Mouse (Mus musculus): ENCODE measurements around the gene Krcc1. TPM values are rescaled to one million over a fixed set of nuclear protein-coding genes. Genes with fewer than 3 reads are reported as not detected.
"Not testable (repeated sequence)": the region's sequence is repeated elsewhere in the genome, so short reads cannot be mapped to it uniquely, and the experiment has no call there.

The Krcc1 gene
- polyA plus RNA-seq, 1 experiment from 2014 or later: 23.4 TPM

DNA sequence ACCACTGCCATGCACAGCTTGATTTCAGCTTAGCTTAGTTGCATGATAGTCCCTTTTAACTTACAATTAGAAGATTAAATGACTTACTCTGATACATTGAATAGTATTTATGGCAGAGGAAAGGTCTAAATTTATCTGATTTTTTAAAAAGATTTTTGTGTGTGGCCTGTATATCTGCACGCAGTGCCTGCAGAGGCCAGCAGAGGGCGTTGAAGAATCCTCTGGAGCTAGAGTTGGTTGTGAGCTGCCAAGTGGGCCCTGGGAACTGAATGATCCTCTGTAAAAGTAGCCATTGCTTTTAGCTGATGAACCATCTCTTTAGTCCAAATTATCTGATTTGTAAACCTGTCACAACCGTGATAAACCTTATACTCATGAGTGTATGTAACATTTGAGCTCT, 27.3 kb downstream of the Krcc1 start:
- no peaks in the 10 kb centered on the region for H3K9me3 ChIP-seq (replicated peaks)
- 32% methylated on average over 3 of the region's 3 CpGs for WGBS (ENCODE audit: insufficient replicate concordance)

DNA sequence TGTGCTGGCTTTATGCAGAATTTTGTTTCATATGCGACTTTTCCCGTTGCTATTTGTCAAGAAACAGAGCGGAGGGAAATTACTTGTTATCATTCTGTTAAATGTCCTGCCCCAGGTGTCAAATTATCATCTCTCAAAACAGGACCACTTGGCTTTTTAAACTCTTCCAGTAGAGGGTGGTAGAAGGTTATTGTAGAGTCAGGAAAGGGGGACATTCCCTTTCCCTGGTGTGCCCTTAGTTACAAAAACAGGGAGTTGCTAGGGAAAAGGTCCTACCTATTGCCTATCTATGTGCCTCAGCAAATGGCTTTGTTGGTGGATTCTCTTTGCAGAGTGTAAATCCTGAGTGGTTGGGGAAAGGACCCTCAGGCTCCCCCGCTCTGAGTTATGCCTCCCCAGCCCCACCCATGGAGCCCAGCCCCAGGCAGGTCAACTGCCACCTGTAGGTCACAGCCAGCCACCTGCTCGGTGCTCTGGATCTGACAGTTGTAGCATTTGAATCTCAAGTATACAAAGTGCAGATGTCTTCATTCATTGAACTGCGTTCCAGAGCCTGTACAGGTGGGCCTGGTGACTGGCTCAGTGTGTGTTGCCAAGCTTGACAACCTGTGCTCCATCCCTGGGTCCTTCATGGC, 30.7 kb downstream of the Krcc1 start:
- Histone ChIP-seq H3K27ac (no peak overlapping the region), H3K4me2 (no peak overlapping the region), H3K4me3 (no peak overlapping the region), H3K4me1 (no peaks in the 10 kb centered on the region), H3K9ac (no peak overlapping the region), H3K27me3 (replicated peaks) (no peaks in the 10 kb centered on the region), H3K36me3 (no peaks in the 10 kb centered on the region), H3K9me3 (replicated peaks) (no peaks in the 10 kb centered on the region)
- no peak for ATAC-seq
- 50% methylated on average over 6 of the region's 6 CpGs for WGBS (ENCODE audit: insufficient replicate concordance)

More for the DNA sequence above, 27.3 kb downstream of the Krcc1 start:
- H3K27ac ChIP-seq: no peak overlapping the region
- no peaks in the 10 kb centered on the region for H3K27me3 ChIP-seq (replicated peaks)
- ATAC-seq: no peak
- no peak overlapping the region for H3K4me3 ChIP-seq
- H3K4me1 ChIP-seq: no peaks in the 10 kb centered on the region
- no peaks in the 10 kb centered on the region for H3K36me3 ChIP-seq
- no peak overlapping the region for H3K4me2 ChIP-seq
- no peak overlapping the region for H3K9ac ChIP-seq

DNA sequence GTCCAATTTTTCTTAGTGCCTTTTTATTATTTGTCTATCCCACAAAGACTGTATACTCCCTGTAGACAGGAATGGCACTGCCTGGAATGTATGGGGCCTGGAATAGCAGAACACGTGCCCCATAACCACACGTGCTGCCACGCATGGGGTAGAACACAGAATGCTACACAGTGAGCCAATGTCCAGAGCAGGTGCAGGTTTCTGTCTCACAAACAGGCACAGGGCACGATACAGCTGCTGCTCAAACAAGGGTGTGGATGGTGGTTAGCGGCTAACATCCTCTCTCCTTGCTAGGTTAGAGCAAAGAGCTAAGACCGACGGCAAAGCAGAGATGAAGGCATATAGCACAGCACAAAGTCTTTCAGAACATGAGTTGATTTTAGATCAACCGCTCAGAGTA, 36.0 kb downstream of the Krcc1 start:
- no peak for ATAC-seq

DNA sequence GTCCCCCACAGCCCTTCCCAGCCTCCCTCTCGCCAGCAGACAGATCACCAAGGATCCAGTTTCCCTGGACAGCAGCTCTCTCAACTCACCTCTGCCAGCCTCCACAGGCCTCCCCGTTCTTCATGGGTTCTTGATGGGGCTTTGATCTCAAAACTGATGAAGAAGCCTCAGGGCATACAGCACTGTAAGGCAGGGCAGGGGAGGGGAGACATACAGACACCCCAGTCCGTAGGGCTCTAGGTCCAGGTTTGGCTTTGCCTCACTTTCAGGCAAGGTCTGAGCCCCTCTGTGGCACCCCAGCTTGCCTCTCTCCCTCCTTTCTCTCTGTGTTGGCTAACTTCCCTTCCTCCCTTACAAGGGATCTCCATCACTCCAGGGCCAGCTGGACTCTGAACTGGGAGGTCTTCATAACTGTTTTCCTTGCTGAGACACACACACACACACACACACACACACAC, 50.4 kb downstream of the Krcc1 start, which contains the start of gene Smyd1:
Smyd1 (minus strand) TSS at position 408 of the 458 bp plus-strand sequence.
- Histone ChIP-seq H3K36me3 (no peaks in the 10 kb centered on the region), H3K4me3 (no peak within 1 kb of the TSS), H3K4me1 (no peaks in the 10 kb centered on the region), H3K4me2 (no peak within 1 kb of the TSS), H3K9me3 (replicated peaks) (no peaks in the 10 kb centered on the region), H3K27me3 (replicated peaks) (no peaks in the 10 kb centered on the region), H3K27ac (no peak within 1 kb of the TSS), H3K9ac (no peak within 1 kb of the TSS)
- no peak for ATAC-seq
- 70% methylated on average over 3 of the region's 3 CpGs for WGBS (ENCODE audit: insufficient replicate concordance)

More for the DNA sequence above, 36.0 kb downstream of the Krcc1 start:
- Histone ChIP-seq H3K4me3 (no peak overlapping the region), H3K27ac (no peak overlapping the region), H3K36me3 (no peaks in the 10 kb centered on the region), H3K27me3 (replicated peaks) (no peaks in the 10 kb centered on the region), H3K4me2 (no peak overlapping the region), H3K9ac (no peak overlapping the region), H3K9me3 (replicated peaks) (no peaks in the 10 kb centered on the region), H3K4me1 (no peaks in the 10 kb centered on the region)
- WGBS (ENCODE audit: insufficient replicate concordance): 71% methylated on average over 8 of the region's 8 CpGs

DNA sequence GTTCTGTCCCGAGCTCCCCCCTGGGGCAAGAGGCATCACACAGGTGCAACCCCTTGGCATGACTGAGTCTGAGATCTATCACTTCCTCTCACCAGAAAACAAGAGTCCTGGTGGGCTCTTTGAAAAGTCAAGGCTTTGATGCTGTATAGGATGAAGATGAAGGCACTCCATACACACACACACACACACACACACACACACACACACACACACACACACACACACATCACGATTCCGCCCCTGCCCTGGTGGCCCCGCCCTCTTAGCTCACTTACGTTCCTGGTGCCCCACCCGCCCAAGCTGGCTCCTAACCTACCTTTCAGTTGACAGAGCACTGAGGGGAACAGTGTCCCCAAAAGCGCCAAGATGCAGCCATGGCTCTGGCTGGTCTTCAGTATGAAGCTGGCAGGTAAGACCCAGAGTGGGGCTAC, 51.0 kb downstream of the Krcc1 start, which contains the start of gene Cd8b1:
Cd8b1 (plus strand) TSS at position 298 of the 431 bp plus-strand sequence.
- Histone ChIP-seq H3K27ac (no peak within 1 kb of the TSS), H3K4me3 (no peak within 1 kb of the TSS), H3K9ac (no peak within 1 kb of the TSS), H3K27me3 (replicated peaks) (no peaks in the 10 kb centered on the region), H3K9me3 (replicated peaks) (no peaks in the 10 kb centered on the region), H3K36me3 (no peaks in the 10 kb centered on the region), H3K4me2 (no peak within 1 kb of the TSS), H3K4me1 (no peaks in the 10 kb centered on the region)
- no peak for ATAC-seq
- WGBS (ENCODE audit: insufficient replicate concordance): 64% methylated on average over 7 of the region's 7 CpGs

DNA sequence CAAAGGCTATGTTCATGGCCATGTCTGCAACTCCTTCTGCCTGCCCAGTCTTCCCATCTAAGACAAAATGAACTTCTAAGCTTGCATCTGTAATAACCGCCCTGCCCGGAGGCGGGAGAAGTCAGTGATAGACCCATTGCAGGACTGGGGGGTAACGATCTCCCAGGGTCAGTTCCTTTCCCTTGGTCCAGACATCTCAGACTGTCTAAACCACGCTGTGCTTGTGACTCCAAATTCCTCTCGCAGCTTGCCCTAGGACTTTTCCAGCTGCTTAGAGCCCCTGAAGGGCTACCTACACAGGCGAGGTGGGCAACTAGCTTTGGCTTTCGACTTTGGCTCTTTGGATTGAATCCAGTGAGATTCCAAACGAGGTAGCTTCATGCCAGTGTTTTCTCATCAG, 53.3 kb downstream of the Krcc1 start:
- H3K4me3 ChIP-seq: no peak overlapping the region
- WGBS (ENCODE audit: insufficient replicate concordance): 66% methylated on average over 9 of the region's 9 CpGs
- no peak for ATAC-seq

DNA sequence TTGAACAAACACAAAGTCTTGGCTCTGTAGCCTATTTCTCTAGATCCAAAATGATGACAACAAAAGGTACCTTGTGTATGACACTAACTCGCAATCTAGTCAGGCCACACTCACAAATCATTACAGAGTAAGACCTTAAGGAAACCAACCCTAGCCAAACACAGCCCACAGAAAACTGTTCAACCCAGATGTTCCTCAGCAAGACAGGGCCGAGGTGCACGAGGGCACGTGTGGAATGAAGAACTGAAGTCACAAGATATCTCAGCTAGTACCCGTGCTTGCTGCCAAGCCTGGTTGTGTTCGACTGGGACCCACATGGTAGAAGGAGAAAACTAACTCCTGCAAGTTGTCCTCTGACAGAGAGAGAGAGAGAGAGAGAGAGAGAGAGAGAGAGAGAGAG, 58.4 kb downstream of the Krcc1 start:
- ATAC-seq: no peak
- H3K4me3 ChIP-seq: no peak overlapping the region
- H3K27ac ChIP-seq: no peak overlapping the region
- WGBS (ENCODE audit: insufficient replicate concordance): 70% methylated on average over 6 of the region's 6 CpGs
- no peak overlapping the region for H3K4me2 ChIP-seq
- H3K9ac ChIP-seq: no peak overlapping the region
- no peaks in the 10 kb centered on the region for H3K4me1 ChIP-seq
- no peaks in the 10 kb centered on the region for H3K36me3 ChIP-seq
- no peaks in the 10 kb centered on the region for H3K27me3 ChIP-seq (replicated peaks)
- H3K9me3 ChIP-seq (replicated peaks): no peaks in the 10 kb centered on the region

More for the DNA sequence above, 53.3 kb downstream of the Krcc1 start:
- H3K9me3 ChIP-seq (replicated peaks): no peaks in the 10 kb centered on the region
- H3K27me3 ChIP-seq (replicated peaks): no peaks in the 10 kb centered on the region
- H3K4me2 ChIP-seq: no peak overlapping the region
- no peak overlapping the region for H3K27ac ChIP-seq
- H3K9ac ChIP-seq: no peak overlapping the region
- no peaks in the 10 kb centered on the region for H3K4me1 ChIP-seq
- no peaks in the 10 kb centered on the region for H3K36me3 ChIP-seq

DNA sequence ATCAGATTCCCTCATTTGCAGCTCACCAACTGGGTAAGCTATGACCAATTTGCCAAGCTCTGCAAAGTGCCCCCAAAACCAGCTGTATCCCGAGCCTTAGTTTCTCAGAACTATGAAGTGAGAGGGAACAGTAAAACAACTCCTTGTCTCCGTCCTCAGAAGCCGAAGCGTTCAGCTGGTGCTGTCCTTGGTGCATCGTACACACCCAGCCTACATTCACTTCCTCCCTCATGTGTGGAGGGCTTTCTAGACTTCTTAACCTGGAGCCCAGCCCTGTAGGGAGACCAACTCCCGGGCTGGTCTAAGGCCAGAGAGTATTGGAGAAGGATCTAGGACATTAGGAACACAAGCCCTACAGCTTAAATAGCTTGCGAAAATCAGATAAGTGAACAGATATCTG, 59.0 kb downstream of the Krcc1 start:
- H3K9me3 ChIP-seq (replicated peaks): no peaks in the 10 kb centered on the region
- no peak overlapping the region for H3K4me2 ChIP-seq
- H3K4me1 ChIP-seq: no peaks in the 10 kb centered on the region
- 69% methylated on average over 7 of the region's 7 CpGs for WGBS (ENCODE audit: insufficient replicate concordance)
- H3K4me3 ChIP-seq: no peak overlapping the region
- H3K9ac ChIP-seq: no peak overlapping the region
- H3K36me3 ChIP-seq: no peaks in the 10 kb centered on the region
- H3K27me3 ChIP-seq (replicated peaks): no peaks in the 10 kb centered on the region
- no peak overlapping the region for H3K27ac ChIP-seq
- no peak for ATAC-seq

DNA sequence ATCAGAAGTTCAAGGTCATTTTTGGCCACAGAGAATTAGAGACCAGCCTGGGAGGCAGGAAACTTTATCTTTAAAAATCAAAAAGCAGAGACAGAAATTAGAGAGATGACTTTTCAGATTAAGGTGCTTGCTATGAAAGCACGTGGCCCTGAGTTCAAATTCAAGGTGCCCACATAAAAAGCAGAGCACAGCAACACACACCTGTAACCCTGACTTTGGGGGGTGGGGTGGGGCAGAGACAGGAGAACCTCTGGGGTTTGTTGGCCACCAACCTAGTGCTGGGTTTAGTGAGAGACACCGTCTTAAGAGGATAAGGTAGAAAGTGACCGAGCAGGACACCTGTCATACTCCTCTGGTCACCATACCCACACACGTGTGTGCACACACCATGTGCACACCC, 60.0 kb downstream of the Krcc1 start:
- H3K9ac ChIP-seq; ATAC-seq; H3K36me3 ChIP-seq; H3K4me2 ChIP-seq; H3K4me1 ChIP-seq; H3K27ac ChIP-seq; H3K27me3 ChIP-seq (replicated peaks); H3K9me3 ChIP-seq (replicated peaks); H3K4me3 ChIP-seq: not testable (repeated sequence)
- WGBS (ENCODE audit: insufficient replicate concordance): 71% methylated on average over 2 of the region's 4 CpGs

DNA sequence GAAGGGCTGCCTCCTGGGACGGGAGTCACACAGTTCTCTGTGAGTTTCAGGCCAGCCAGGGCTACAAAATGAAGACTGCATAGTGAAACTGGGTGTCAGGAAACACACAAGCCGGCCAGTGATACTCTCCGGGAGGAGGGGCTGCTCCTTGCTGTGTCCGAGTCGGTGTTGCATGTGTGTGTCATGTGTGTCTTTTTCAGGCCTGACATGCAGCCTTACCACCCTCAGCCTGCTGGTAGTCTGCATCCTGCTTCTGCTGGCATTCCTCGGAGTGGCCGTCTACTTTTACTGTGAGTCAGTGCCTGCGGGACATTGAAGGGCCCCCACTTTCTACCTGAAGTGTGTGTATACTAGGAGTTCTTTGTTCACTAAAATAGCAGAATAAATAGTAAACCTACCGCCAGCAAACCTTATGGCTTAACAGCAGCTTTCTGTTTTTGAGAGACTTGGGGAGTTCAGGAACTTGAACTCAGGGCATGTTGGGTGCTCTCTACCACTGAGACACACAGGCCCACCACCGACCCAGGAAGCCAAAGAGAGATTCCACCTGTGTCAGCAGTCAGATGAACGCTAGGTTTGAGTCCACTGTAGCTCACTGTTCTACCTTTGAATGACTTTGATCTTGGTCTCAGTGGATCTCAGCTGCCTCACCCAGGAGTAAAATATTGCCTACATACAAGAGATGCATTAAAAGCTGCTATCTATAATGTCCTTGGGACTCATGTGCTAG, 60.9 kb downstream of the Krcc1 start:
- Histone ChIP-seq H3K4me3 (no peak overlapping the region), H3K9me3 (replicated peaks) (no peaks in the 10 kb centered on the region), H3K9ac (no peak overlapping the region), H3K36me3 (no peaks in the 10 kb centered on the region), H3K4me2 (no peak overlapping the region), H3K27me3 (replicated peaks) (no peaks in the 10 kb centered on the region), H3K4me1 (no peaks in the 10 kb centered on the region), H3K27ac (no peak overlapping the region)
- no peak for ATAC-seq
- WGBS (ENCODE audit: insufficient replicate concordance): 72% methylated on average over 11 of the region's 11 CpGs

DNA sequence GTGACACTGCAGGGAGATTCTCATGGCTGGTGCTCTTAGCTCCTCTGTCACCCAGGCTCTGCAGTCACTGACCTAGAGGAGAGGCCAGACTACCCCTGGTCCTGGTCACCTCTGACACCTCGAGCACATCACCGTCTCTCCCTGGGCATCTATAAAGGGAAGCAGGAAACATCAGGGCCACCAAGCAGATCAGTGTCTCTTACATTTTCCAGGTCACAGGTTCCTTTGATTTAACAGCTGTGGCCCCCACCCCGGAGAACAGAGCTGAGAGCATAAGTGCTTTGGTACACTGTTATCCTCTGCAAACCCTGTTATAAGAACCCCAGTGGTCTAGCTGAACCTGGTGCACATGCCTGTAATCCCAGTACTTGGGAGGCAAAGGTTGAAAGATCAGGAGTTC, 61.6 kb downstream of the Krcc1 start:
- no peaks in the 10 kb centered on the region for H3K9me3 ChIP-seq (replicated peaks)
- H3K27me3 ChIP-seq (replicated peaks): no peaks in the 10 kb centered on the region
- H3K9ac ChIP-seq: no peak overlapping the region
- H3K4me3 ChIP-seq: no peak overlapping the region
- H3K4me1 ChIP-seq: no peaks in the 10 kb centered on the region
- no peaks in the 10 kb centered on the region for H3K36me3 ChIP-seq
- 73% methylated on average over 3 of the region's 3 CpGs for WGBS (ENCODE audit: insufficient replicate concordance)
- H3K27ac ChIP-seq: no peak overlapping the region
- no peak for ATAC-seq
- no peak overlapping the region for H3K4me2 ChIP-seq

DNA sequence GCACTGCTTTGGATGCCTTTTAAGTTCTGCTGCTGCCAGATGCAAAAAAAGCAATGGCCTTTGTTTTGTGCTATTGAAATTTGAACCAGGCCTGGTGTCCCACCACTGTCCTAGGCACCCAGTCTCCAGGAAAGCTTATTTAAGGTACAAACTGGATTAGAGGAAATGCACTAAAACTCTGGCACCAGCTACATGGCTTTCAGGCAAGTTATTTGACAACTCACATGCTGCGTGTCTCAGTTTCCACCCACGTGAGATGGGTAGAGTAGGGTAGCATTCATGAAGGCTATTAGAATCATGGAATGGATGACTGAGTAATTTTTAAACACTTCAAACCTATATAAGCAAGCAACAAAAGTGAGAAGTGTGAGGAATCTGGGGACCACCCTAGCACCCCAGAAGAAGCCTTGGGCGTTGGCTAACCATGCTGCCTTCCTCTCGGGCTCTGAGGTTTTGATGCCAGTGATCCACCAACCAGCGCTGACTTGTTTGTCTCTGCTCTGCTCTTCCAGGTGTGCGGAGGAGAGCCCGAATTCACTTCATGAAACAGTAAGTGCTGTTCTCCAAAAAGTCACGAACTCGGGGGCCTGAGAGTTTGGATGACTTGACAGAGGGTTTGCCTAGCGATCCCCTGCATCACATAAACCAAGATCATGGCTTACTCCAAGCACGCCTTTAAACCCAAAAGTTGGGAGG, 62.2 kb downstream of the Krcc1 start:
- Histone ChIP-seq H3K4me2 (no peak overlapping the region), H3K36me3 (no peaks in the 10 kb centered on the region), H3K4me1 (no peaks in the 10 kb centered on the region), H3K27ac (no peak overlapping the region), H3K27me3 (replicated peaks) (no peaks in the 10 kb centered on the region), H3K9ac (no peak overlapping the region), H3K4me3 (no peak overlapping the region), H3K9me3 (replicated peaks) (no peaks in the 10 kb centered on the region)
- ATAC-seq: no peak
- WGBS (ENCODE audit: insufficient replicate concordance): 72% methylated on average over 11 of the region's 11 CpGs

Data from liver, embryonic 12.5 days (tissue).